Mouse (Mus musculus) myocyte (in vitro differentiated cells): ENCODE measurements around the gene Trim41.

Experiments
- CEBPB ChIP-seq: IDR thresholded peaks from 2 replicates; pipeline ENCODE4 v1.6.1; 2011; ENCODE audit warnings: mild to moderate bottlenecking, moderate library complexity; ENCODE audit not compliant: poor library complexity, insufficient read depth, severe bottlenecking
- MYOD1 ChIP-seq, 3 experiments: IDR thresholded peaks; one replicate each; pipeline ENCODE4 v1.6.1; 2011; ENCODE audit warnings: control low read depth in 2 of 3, low read depth in 2 of 3, mild to moderate bottlenecking in 2 of 3, moderate library complexity in 1 of 3; ENCODE audit not compliant: insufficient read length in 2 of 3, control insufficient read depth in 1 of 3
- MYOG ChIP-seq, 3 experiments: IDR thresholded peaks; one replicate each; pipeline ENCODE4 v1.6.1; 2011; ENCODE audit warnings: control low read depth in 2 of 3, low read depth in 2 of 3, mild to moderate bottlenecking in 2 of 3; ENCODE audit not compliant: insufficient read length in 2 of 3, control insufficient read depth in 1 of 3, insufficient read depth in 1 of 3
- POLR2A ChIP-seq: IDR thresholded peaks from one replicate; pipeline ENCODE4 v1.6.1; 2011; ENCODE audit warnings: low read depth, mild to moderate bottlenecking, control low read depth, moderate library complexity; ENCODE audit not compliant: insufficient read length
- SRF ChIP-seq: IDR thresholded peaks from one replicate; pipeline ENCODE4 v1.6.1; 2011; ENCODE audit warnings: low read depth; ENCODE audit not compliant: control insufficient read depth, insufficient read length
- TCF12 ChIP-seq: IDR thresholded peaks from one replicate; pipeline ENCODE4 v1.6.1; 2011; ENCODE audit warnings: mild to moderate bottlenecking, control low read depth; ENCODE audit not compliant: poor library complexity, insufficient read depth, severe bottlenecking
- TCF3 ChIP-seq: IDR thresholded peaks from one replicate; pipeline ENCODE4 v1.6.1; 2011; ENCODE audit warnings: low read depth, control low read depth; ENCODE audit not compliant: insufficient read length
- USF1 ChIP-seq: IDR thresholded peaks from one replicate; pipeline ENCODE4 v1.6.1; 2011; ENCODE audit warnings: low read depth, mild to moderate bottlenecking, control low read depth, moderate library complexity

DNA sequence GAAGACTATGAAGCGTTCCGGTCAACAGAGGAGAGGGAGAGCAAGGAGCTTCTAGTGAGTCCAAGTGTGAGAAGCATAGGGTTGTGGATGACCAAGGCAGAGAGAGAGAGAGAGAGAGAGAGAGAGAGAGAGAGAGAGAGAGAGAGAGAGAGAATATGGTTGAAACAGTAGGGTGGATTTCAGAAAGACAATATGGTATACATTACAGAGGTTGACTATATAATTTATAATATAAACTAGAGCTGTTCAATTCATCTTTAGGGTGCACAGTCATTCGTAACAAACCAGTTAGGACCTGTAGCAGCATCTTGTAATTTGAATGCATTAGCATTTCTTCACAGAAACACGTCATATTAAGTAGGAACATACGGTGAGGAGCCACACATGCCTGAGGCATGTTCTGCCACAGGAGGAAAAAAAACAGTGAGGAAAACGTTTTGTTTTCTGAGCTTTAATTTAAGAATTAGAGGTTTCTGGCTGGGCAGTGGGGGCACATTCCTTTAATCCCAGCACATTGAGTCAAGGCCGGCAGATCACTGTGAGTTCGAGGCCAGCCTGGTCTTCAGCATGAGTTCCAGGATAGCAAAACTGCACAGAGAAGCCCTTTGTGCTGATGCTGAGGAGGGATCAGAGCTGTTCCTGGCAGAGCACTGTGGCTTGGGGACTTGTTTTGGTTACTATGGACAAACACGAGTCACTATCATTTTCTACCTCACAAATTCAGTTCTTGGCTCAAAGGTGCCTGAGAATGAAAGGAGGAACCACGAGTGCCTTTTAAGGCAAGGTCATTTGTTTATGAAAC, 21.9 kb upstream of the Trim41 start:
- TF ChIP-seq POLR2A (no peak), CEBPB (no peak), USF1 (no peak), SRF (no peak), MYOD1 (IDR thresholded peaks at IDR 0.05; ENCODE audit: control insufficient read depth in 1 of 3, insufficient read length in 2 of 3, low read depth in 2 of 3) (no peak), TCF12 (no peak), TCF3 (no peak), MYOG (IDR thresholded peaks at IDR 0.05; ENCODE audit: control insufficient read depth in 1 of 3, insufficient read depth in 1 of 3, insufficient read length in 2 of 3, low read depth in 2 of 3) (no peak)
